Mouse (Mus musculus) liver, embryonic 13.5 days (tissue): ENCODE data around the gene Vmn1r1. TPM values are rescaled to one million over a fixed set of nuclear protein-coding genes. Genes with fewer than 3 reads are reported as not detected.

ENCODE experiments used
- ATAC-seq: fragments of 200-750 bp; cut with Nextera tagmentation; 2 replicates; pipeline ENCODE4 v1.8.0; 2017; ENCODE audit warnings: low read depth, mild to moderate bottlenecking, moderate number of reproducible peaks, moderate library complexity
- DNase-seq: peaks from one replicate; pipeline ENCODE4 v3.0.0; 2022
- H3K27ac ChIP-seq: fragments of 300-500 bp; sonication (generic); 2 replicates; pipeline ENCODE4 v1.5.1; 2015; ENCODE audit warnings: moderate library complexity, mild to moderate bottlenecking, inconsistent platforms
- H3K27me3 ChIP-seq: fragments of 300-500 bp; sonication (generic); 2 replicates; pipeline ENCODE4 v1.6.1; 2015; ENCODE audit warnings: mild to moderate bottlenecking, inconsistent platforms
- H3K36me3 ChIP-seq: fragments of 300-500 bp; sonication (generic); 2 replicates; pipeline ENCODE4 v1.6.1; 2015; ENCODE audit warnings: mild to moderate bottlenecking, inconsistent platforms
- H3K4me1 ChIP-seq: fragments of 300-500 bp; sonication (generic); replicated peaks from 2 replicates; pipeline ENCODE4 v1.6.1; 2015; ENCODE audit warnings: inconsistent platforms
- H3K4me2 ChIP-seq: fragments of 300-500 bp; sonication (generic); 2 replicates; pipeline ENCODE4 v1.6.1; 2015; ENCODE audit warnings: inconsistent platforms, mild to moderate bottlenecking, moderate library complexity
- H3K4me3 ChIP-seq: fragments of 300-500 bp; sonication (generic); replicated peaks from 2 replicates; pipeline ENCODE4 v1.5.1; 2015; ENCODE audit warnings: mild to moderate bottlenecking, inconsistent platforms
- H3K9ac ChIP-seq: fragments of 300-500 bp; sonication (generic); 2 replicates; pipeline ENCODE4 v1.6.1; 2015; ENCODE audit warnings: mild to moderate bottlenecking, inconsistent platforms
- H3K9me3 ChIP-seq: fragments of 300-500 bp; sonication (generic); replicated peaks from 2 replicates; pipeline ENCODE4 v1.6.1; 2016; ENCODE audit warnings: inconsistent platforms
- WGBS: fragments of 180-500 bp; shearing (Covaris S2); methylation state at CpG from one replicate; pipeline ENCODE4 v1.1.7; 2015; ENCODE audit not compliant: insufficient replicate concordance; 5-methylcytosine and 5-hydroxymethylcytosine counted together
- polyA plus RNA-seq: library from polyadenylated mRNA; unstranded; fragments of >200 nt; fragmentation: Nextera tagmentation; extraction: Ambion mirVana; gene quantifications from 2 replicates; pipeline ENCODE4 v1.2.1, GENCODE M21; 2015

Vmn1r1 gene
- polyA plus RNA-seq, 1 experiment from 2014 or later = not detected

GRCm38 (mm10) chr1:182130830-182131229, 33.5 kb downstream of the Vmn1r1 start:
- Histone ChIP-seq H3K9me3 (no peaks in the 10 kb centered on the region), H3K4me1 (peaks cover 17% of the 10 kb centered on the region), H3K4me2 (no peak overlapping the region), H3K27me3 (no peaks in the 10 kb centered on the region), H3K9ac (no peak overlapping the region), H3K4me3 (no peak overlapping the region), H3K27ac (no peak overlapping the region), H3K36me3 (peaks cover 51% of the 10 kb centered on the region)
- WGBS = 63% methylated on average over 2 of the region's 2 CpGs
- DNase-seq (no peak), ATAC-seq (no peak)

- Histone ChIP-seq H3K4me3 (peak overlapping the region; percentile 89), H3K4me1 (peaks cover 27% of the 10 kb centered on the region), H3K9ac (peak overlapping the region; percentile 92), H3K27me3 (no peaks in the 10 kb centered on the region), H3K27ac (peak overlapping the region; percentile 86), H3K36me3 (peaks cover 34% of the 10 kb centered on the region), H3K4me2 (peak overlapping the region; percentile 76), H3K9me3 (no peaks in the 10 kb centered on the region)
- DNase-seq (peak; percentile 79), ATAC-seq (peak; percentile 93)
- under 1% methylated on average over 32 of the region's 33 CpGs for WGBS
These were observed 39.3 kb downstream of the Vmn1r1 start for GRCm38 (mm10) chr1:182124924-182125368.

DNA sequence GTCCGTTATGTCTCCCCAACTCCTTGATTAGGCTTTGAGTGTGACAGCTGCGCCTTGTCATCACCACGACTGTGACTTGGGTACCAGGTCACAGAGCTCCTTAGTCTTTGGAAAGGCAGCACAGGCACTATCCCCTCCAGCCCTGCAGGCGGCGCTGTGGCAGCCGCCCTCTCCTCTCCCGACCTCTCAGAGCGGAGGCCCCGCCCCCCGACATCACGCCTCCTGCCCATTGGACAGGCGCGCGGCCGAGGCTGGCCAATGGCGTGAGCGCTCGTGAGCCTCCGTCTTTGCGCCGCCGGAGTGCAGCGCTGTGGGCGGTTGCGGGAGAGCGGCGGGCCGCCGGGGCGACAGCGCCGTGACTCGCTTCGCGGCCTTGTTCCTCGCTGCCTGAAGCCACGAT, 39.8 kb downstream of the Vmn1r1 start, which contains the start of gene Srp9:
Gene Srp9 (plus strand): TSS at position 232 of the 400 bp plus-strand sequence.
- peak within 1 kb of the TSS; percentile 76 for H3K4me2 ChIP-seq
- H3K36me3 ChIP-seq = peaks cover 29% of the 10 kb centered on the region
- peaks cover 27% of the 10 kb centered on the region for H3K4me1 ChIP-seq
- peak; percentile 96 for DNase-seq
- no peaks in the 10 kb centered on the region for H3K9me3 ChIP-seq
- ATAC-seq = peak; percentile 97
- peak within 1 kb of the TSS; percentile 89 for H3K4me3 ChIP-seq
- peak within 1 kb of the TSS; percentile 86 for H3K27ac ChIP-seq
- peak within 1 kb of the TSS; percentile 92 for H3K9ac ChIP-seq
- H3K27me3 ChIP-seq = no peaks in the 10 kb centered on the region
- under 1% methylated on average over 37 of the region's 37 CpGs for WGBS

DNA sequence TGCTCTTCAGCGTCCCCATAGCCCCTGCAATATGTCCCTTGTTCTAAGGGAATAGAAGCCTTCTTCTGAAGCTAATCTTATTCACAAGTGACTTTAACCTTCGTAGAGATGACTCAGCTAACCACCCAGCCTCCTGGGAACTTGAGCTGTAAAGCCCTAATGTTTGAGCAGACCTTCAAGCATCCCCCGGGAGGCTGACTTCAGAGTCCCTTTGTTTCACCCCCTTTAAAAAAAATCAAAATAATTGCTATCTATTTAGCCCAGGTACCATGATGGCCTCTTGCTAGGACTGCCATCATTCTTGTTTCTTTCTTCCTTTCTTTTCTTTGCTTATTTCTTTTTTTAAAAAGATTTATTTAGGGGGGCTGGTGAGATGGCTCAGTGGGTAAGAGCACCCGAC, 41.9 kb downstream of the Vmn1r1 start:
- WGBS = 63% methylated on average over 4 of the region's 4 CpGs
- no peak for DNase-seq
- Histone ChIP-seq H3K9me3 (no peaks in the 10 kb centered on the region), H3K27me3 (no peaks in the 10 kb centered on the region), H3K27ac (no peak overlapping the region), H3K36me3 (peaks cover 11% of the 10 kb centered on the region; the same call in 1 of the 2 replicates), H3K4me1 (peaks cover 24% of the 10 kb centered on the region), H3K9ac (no peak overlapping the region), H3K4me3 (no peak overlapping the region), H3K4me2 (no peak overlapping the region)
- ATAC-seq = no peak

DNA sequence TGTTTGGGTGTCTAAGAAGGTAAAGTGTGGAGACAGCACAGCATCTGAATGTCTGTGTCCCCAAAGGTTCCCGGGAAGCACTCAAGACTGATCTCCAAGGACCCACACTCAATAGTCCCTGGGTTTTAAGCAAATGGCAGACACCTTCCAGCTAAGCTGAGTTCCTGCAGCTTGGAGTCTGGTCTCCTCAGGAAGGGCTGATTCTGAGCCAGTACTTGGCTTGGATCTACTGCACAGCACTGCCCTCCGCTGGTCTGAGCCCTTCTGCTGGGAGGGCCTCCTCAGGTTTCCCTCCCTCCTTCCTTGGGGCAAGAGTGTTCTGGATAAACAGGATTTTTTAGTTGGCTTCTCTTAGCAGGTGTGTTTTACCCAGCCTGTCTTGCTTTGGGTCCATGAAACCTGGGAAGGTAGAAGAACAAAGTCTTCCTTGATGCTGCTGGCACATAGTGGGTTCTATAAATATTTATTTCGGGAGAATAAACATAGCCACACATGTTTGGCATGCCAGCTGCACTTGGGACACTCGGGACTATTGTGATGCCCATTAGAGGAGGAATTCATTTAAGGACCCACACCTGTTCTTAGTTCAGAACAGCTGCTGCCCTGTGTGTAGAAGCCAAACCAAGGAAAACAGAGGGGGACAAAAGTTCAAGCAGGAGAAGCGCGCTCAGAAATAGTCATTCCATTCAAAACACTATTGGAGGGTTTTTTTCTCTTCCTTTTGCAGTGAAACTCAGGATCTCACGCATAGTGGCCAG, 48.5 kb downstream of the Vmn1r1 start:
- WGBS = 50% methylated on average over 7 of the region's 7 CpGs
- H3K27me3 ChIP-seq = 0 out of 2 replicates have a peak, but pooled peaks cover 3% of the 10 kb centered on the region
- H3K9ac ChIP-seq = no peak overlapping the region
- no peak overlapping the region for H3K27ac ChIP-seq
- no peak overlapping the region for H3K4me3 ChIP-seq
- no peaks in the 10 kb centered on the region for H3K36me3 ChIP-seq
- DNase-seq (no peak), ATAC-seq (no peak)
- H3K4me1 ChIP-seq = no peaks in the 10 kb centered on the region
- no peaks in the 10 kb centered on the region for H3K9me3 ChIP-seq
- no peak overlapping the region for H3K4me2 ChIP-seq

DNA sequence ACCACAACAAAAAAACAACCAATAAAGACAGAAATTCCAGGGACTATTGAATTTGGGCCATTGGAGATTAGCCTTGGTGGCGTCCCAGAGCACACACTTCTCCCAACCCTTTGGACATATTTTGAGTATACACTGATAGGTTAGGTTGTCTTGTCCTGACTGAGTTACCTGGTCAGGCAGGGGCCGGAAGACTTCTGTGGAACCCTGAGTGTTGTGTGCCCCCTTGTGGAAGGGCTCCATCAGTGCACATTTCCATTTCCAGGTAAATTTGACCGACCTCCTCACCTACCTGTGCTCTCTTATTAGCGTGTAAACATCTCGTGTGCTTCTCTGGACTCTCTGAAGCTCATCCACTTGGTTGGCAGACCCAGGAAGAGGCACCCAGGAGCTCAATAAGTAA, 49.1 kb downstream of the Vmn1r1 start:
- Histone ChIP-seq H3K9ac (no peak overlapping the region), H3K9me3 (no peaks in the 10 kb centered on the region), H3K4me1 (no peaks in the 10 kb centered on the region), H3K4me2 (no peak overlapping the region), H3K27ac (no peak overlapping the region), H3K4me3 (no peak overlapping the region), H3K36me3 (no peaks in the 10 kb centered on the region), H3K27me3 (0 out of 2 replicates have a peak, but pooled peaks cover 3% of the 10 kb centered on the region)
- DNase-seq (no peak), ATAC-seq (no peak)
- 20% methylated on average over 5 of the region's 5 CpGs for WGBS

DNA sequence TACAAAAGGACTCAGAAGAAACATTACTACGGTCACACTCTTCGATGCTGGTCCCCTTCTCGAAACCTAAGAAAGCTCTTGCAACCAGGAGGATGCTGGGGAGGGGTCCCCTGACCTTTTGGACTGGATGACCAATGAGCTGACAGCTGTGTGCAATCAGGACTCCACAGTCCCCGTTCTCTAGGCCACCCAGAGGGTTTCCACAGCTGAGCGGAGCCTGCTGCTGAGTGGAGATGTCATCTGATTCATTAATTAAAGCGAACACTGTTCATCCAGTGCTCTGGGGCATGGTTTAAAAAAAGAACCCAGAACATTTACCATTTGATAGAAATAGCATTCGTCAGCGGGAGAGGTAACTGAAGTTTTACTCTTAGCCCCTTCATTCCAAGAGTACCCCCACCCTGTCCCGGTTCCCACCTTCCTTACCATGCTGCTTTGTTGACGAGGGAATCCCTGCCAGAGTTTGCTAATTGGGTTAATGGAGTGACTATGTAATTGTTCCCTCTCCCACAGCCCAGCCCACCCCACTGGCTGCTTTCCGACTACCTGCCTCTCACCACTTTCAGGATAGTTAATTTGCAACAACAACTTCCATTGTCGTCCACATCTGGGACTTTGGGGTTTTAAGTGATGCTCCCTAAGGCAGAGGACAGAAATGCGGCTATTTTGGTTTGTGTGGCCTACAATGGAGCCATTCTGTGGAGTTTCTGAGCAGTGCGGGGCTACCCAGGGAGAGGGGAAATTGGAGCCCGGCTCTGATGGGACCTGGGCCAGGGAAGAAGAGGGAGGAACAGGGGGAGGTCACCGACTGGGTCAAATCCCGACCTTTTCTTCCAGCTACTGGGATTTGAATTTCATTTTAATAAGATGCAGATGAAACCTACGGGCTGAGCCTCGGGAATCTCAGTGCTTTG, 50.4 kb downstream of the Vmn1r1 start:
- Histone ChIP-seq H3K4me2 (no peak overlapping the region), H3K27me3 (0 out of 2 replicates have a peak, but pooled peaks cover 3% of the 10 kb centered on the region), H3K36me3 (no peaks in the 10 kb centered on the region), H3K9me3 (no peaks in the 10 kb centered on the region), H3K4me3 (no peak overlapping the region), H3K9ac (no peak overlapping the region), H3K4me1 (no peaks in the 10 kb centered on the region), H3K27ac (no peak overlapping the region)
- 57% methylated on average over 19 of the region's 19 CpGs for WGBS
- no peak for DNase-seq
- no peak for ATAC-seq

GRCm38 (mm10) chr1:182113131-182113530, 51.2 kb downstream of the Vmn1r1 start:
- H3K27me3 ChIP-seq = 0 out of 2 replicates have a peak, but pooled peaks cover 3% of the 10 kb centered on the region
- H3K9ac ChIP-seq = no peak overlapping the region
- no peak overlapping the region for H3K4me3 ChIP-seq
- no peak overlapping the region for H3K4me2 ChIP-seq
- H3K4me1 ChIP-seq = 0 out of 2 replicates have a peak, but pooled peaks cover 4% of the 10 kb centered on the region
- ATAC-seq = no peak
- DNase-seq = no peak
- no peak overlapping the region for H3K27ac ChIP-seq
- no peaks in the 10 kb centered on the region for H3K9me3 ChIP-seq
- no peaks in the 10 kb centered on the region for H3K36me3 ChIP-seq
- 79% methylated on average over 11 of the region's 11 CpGs for WGBS

GRCm38 (mm10) chr1:182112385-182112784, 51.9 kb downstream of the Vmn1r1 start:
- ATAC-seq (no peak), DNase-seq (no peak)
- H3K4me3 ChIP-seq = no peak overlapping the region
- 78% methylated on average over 15 of the region's 15 CpGs for WGBS
- H3K27ac ChIP-seq = no peak overlapping the region
- no peak overlapping the region for H3K4me2 ChIP-seq
- 0 out of 2 replicates have a peak, but pooled peaks cover 3% of the 10 kb centered on the region for H3K27me3 ChIP-seq
- H3K4me1 ChIP-seq = 0 out of 2 replicates have a peak, but pooled peaks cover 5% of the 10 kb centered on the region
- no peaks in the 10 kb centered on the region for H3K9me3 ChIP-seq
- no peak overlapping the region for H3K9ac ChIP-seq
- H3K36me3 ChIP-seq = no peaks in the 10 kb centered on the region

DNA sequence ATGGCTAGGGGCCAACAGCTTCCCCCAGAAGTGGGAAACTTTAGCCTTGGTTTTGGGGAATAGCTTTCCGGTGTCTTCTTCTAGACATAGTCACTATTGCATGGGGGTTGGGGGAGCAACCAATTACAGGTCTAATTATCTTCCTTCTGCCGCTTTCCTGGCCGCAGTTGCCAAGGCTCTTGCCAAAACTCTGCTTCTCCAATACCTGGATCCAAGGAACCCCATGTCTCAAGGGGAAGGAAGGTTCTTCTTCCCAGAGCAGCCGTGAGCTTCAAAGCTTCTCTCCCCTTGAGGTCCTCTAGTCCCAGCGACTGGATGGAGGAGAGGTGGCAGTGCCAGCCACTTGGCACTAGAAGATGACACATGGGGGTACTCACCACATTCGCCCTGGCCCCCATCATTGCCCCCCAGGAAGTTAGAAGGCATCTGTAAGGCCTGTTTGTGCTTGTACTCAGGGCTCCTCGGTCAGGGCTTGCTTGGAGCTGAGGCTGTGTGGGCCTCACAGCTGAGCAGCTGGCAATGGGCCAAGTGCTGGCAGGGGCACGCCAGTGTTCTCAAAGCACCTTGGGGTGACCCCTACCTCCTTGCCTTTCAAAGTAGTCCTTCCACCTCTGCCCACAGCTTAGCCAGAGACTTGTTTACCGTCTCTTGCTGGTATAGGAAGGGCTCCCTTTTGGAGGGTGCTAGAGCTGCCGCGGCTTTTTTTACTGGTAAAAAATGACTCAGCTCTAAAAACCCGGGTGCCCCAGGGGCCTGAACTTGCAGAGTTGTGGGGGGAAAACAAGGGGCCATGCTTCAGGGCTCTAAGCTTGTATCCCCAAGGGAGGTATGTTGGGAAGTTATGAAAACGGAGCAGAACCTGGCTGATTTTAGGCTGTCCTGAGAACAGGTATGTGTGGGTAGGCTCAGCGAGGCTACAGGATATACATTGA, 52.6 kb downstream of the Vmn1r1 start:
- 59% methylated on average over 14 of the region's 14 CpGs for WGBS
- Histone ChIP-seq H3K9ac (no peak overlapping the region), H3K9me3 (no peaks in the 10 kb centered on the region), H3K27ac (no peak overlapping the region), H3K4me1 (0 out of 2 replicates have a peak, but pooled peaks cover 5% of the 10 kb centered on the region), H3K36me3 (no peaks in the 10 kb centered on the region), H3K4me3 (no peak overlapping the region), H3K4me2 (no peak overlapping the region), H3K27me3 (0 out of 2 replicates have a peak, but pooled peaks cover 3% of the 10 kb centered on the region)
- DNase-seq = no peak
- no peak for ATAC-seq
